Mouse (Mus musculus) adrenal gland, adult (tissue): ENCODE results near the gene Cisd3.

Experiments
- DNase-seq, 2 experiments: peaks; one replicate each; pipeline ENCODE4 v3.0.0; 2022 to 2023; ENCODE audit warnings: low spot score in 1 of 2; ENCODE audit not compliant: inconsistent age in 2 of 2

Cisd3 gene

DNA sequence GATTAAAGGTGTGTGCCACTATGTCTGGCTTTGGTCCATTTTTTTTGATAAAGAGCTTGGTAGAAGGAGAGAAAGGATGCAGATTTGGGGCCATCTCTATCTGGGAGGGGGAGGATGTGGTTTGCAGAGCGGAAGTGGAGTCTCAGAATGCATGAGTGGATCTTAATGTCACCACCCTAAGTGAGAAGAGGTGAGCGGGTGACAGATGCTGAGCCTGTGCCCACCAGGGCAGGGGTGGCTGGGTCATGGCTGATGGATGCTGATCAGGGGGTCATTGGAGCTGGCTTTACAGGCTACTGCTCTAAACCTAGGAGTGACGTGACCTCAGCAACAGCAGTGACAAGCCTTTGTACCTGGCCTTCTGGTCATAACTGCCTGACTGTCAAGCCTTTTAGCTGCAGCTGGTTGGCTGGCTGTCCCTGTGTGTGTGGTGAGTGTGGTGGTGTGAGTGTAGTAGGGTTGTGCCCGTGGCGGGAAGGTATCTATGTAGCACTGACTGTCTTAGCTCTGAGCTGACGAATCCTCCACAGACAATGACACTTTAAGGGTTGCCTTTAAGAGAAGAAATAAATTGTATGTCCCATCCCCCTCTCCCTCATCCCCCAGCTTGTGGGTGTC is 1.5 kb upstream of the Cisd3 start:
- DNase-seq = no peak

DNA sequence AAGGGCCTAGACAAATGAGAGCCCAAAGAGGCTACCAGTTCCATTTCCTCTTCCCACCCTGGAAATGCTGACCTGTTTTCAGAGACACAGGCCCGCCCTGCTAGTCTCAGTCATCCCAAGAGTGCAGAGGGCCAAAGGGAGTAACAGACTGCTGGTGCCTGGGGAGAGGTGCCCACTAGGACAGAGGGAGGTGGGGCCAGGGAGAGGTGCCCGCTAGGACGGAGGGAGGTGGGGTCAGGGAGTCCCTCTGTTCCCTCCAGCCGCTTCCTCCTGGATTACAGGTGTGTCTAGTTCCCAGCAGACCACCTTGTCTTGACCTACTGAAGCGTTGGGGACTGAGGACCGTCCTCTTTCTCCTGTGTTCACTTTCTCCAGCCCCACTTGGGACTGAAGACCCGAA is 860 bp upstream of the Cisd3 start:
- DNase-seq = peak in 1 of 2 experiments; percentile 69

DNA sequence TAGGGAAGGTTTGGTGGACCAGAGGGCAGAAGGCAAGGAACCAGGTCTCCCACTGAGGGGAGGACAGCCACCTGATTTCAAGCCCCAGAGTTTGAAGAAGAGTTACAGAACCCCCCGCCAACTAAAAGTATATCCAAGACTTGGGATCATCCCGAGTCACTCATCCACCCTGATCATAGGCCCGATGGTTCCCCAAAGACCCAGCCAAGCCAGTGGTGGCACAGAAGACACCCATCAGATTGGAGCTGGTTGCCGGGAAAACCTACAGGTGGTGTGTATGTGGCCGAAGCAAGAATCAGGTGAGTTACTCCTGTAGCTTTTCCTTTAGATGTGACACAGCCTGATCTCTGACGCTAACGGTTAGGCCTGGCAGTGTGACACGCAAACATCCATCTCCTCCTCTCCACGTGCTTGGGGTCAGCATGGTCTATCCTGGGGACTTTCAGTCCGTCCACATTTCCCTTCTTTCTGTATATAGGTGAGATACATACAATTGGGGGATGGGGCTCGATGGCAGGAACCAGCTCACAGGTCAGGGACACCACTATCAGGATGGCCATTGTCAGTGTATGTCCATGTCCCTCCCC is 789 bp downstream of the Cisd3 start:
- peak; percentile 33 to 77 for DNase-seq

DNA sequence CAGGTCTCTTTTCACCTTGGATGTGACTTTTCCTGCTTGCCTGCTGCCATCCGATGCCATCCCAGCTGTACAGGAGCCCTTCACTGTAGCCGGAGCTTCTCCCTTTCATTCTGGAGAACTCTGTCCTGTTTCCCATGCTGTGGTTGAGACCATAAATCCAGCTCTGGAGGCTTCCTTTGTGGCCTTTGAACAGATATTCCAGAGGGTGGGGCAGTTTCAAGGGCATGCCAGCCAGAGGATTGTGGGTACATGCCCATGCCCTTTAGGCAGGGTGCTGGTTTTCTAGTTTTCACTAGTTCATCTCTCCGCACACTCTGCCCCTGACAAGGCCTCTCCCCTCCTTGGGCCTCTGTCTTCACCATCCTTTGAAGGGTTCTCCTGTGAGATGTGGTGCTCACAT is 1.4 kb downstream of the Cisd3 start:
- peak; percentile 59 to 83 for DNase-seq

DNA sequence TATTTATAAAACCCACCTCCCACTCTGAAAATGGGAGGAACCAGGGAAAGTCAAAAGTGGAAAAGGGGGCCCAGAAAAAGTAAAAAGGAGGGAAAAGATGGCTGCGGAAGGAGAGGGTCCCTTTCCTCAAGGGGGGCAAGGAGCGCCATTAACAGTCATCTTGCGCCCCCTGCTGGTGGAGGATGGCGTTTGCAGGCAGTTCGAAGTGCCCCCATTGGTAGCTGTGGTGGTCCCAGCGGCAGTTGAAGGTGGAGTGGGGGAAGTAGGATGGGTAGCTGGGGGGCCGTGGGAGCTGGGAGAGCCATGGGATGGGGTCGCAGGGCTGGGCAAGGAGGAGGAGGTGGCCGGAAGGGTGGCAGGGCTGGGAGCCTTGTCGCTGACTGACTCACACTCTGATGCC is 4.2 kb downstream of the Cisd3 start:
- DNase-seq = peak in 1 of 2 experiments; percentile 84

DNA sequence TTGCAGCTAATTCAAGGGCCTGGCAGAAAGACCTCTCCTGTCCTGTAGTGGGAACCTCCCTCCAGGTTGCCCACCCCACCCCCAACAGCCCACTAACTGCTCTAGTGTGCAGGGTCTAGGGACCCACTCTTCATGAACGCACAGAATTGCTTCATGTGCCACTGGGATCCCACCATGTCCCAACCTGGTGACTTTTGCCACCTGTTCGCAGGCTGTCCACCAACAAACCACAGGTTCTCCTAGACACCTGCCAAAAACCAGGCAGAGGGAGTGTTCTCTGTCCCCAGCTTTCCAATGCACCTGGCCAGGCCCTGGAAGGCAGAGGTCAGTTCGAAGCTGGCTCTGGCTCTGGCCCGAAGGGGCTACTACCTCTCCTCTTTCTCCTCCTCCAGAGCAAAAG is 8.8 kb downstream of the Cisd3 start:
- no peak for DNase-seq

DNA sequence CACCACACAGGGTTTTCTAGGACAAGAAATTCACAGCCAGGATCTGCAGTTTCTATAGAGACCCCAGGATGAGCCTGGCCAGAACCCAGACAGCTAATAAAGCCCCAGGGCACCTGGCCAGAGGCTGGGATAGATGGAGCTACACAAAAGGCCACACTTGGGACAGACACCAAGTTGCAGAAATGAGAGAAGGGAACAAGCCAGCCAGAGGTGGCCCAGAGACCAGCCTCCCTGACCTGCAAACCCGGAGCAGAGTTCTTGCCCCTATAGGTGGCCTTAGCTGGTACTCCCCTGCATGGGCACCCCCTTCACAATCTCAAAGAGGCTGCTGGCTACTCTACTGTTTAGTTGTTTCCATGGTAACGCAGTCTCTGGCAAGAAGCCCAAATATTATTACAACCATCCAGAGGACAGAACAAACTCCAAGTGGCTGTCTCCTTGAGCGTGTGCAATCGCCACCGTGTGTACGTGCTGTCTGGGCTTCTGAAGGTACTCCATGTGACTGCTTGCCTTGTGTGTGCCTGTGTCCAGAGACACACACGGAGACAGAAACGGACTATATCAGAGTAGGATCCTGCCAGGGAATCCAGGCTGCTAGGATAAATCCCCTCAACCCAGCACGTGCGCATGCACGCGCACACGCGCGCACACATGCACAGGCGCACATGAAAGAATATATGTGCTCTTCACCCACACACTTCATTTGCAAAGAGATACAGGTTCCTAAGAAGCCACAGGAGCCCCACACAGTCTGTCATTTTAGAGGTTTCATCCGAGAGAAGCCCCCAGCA is 9.5 kb downstream of the Cisd3 start:
- DNase-seq = peak in 1 of 2 experiments; percentile 85

DNA sequence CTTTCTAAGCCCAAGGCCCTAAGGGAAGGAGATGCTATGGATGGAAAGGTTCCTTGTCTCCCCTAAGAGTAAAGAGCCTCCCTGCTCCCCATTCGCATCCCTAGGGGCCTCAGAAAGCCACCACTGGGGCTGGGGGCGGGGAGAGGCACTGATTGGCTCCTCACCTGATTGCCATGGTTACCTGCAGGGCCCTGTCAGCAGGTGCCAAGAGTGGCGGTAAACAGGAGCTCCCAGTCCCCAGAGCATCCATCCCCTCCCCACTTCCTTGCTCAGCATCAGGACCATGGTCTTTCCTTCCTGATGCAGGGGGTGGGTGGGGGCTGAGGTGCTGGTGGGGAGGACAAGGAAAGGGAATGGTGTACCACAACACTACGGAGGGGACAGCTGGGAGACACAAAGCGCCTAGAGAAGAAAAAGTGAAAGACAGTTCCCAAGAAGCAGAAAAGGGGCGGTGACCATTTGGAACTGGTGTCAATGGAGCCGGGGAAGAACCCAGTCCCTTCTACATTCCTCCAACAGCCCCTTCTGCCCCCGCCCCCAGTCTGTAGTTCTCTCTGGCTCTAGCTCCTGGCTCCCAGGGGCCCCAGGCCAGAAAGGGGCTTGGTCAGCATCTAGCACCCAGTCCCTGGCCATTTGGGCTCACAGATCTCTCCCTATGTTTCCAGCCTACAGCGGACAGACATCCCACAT is 10.2 kb downstream of the Cisd3 start:
- DNase-seq = no peak

DNA sequence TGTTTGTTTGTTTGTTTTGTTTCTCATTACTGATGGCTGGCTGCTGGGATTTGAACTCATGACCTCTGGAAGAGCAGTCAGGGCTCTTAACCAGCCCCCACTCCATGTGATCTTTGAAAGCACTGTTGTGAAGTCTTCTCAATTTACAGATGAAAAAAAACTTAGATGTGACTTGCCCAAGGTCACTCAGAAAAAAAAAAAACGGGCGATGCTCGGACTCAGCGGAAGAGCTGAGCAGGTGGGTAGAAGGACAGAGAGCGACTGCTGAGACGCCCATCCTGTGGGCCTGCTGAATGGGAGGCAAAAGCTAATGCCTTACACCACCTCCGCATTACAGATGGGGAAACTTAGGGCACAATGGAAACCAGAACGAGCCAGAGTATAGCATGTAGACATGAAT is 11.0 kb downstream of the Cisd3 start:
- DNase-seq = no peak

DNA sequence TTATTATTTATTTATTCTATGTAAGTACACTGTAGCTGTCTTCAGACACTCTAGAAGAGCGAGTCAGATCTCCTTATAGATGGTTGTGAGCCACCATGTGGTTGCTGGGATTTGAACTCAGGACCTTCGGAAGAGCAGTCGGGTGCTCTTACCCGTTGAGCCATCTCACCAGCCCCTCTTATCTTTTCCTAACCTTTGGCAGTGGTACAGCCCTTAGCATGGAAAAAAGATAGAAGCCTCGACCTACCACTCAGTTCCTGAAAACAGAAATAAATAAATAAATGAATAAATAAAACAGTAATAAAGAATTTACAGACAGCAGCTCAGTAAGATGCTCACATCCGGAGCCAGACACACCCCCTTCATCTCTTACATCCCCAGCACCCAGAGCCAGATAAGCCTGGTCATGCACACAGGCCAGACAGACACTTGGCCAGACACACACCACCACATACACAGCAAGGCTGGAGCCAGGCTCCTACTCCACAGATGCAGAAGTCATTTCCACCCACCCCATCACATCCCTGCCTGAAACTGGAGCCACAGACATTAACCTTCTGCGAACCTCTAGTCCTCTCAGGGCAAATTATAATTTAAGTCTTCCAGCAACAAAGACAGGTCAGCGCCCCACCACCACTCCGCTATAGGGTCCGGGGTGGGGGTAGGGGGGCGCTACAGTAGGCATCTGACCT is 11.7 kb downstream of the Cisd3 start:
- no peak for DNase-seq

DNA sequence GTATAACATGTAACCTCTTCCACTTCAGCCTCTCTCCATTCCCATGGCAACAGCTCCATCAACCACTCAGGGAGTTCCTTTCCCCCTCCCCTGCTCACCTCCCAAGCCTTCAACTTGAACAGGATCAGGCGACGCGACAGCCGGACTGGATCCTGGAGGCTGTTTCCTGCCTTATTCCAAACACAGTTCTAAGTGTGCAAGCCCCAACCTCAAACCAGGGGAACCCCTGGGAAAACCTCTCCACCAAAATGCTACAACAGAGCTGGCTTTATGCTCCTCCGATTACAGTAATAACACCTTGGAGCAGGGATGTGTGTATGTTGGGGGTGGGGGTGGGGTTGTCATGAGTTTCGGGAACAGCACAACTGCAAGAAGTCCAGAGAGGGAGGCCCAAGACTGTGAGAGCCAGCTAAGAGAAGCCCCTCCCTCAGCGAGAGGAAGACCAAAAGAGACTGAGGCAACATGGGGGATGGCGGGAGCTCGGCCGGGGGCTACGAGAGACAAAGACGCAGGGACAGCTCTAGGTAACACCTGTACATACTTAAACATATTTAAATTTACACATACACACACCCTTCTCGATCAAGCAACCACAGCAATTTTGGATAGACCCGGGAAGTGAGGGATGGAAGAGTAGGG is 12.4 kb downstream of the Cisd3 start:
- no peak for DNase-seq

DNA sequence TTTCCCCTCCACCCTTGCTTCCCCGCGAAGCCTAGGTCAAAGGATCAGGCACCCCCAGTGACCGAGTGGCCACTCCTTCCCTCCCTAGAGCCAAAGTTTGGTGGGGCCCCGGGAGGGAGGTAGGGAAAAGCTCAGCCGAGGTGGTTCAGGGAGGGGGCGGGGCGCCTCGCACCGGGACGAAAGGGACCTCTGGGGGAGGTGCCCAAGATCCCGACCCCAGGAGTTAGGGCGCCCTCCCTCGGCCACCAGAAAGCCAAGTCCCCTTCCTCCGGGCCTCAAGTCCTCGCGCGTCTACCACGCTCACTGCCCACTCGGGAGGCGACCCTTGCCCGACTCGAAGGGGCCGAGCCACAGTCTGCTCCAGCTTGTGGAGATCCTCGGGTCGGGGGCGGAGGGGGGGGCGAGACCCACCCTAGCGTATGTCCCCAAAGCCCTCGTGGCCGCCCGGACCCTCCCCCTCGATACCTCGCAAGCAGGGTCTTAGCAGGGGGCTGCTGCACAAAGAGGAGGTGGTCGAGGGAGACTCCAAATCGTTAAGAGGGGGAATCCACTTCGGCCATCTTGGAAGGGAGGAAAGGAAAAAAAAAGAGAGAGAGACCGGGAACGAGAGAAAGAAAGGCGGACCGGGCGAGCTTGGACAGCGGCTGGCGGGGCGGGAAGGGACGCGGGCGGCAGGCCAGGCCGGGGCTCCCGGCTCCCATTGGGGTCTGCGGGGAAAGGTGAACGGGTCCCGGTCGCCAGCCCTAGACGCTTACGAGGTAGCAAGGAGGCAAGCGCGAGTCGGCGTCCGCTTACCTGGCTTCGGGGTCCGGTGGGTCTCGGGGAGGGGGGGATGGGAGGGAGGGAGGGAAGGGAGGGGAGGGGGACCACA is 13.3 kb downstream of the Cisd3 start:
- peak; percentile 87 to 93 for DNase-seq

DNA sequence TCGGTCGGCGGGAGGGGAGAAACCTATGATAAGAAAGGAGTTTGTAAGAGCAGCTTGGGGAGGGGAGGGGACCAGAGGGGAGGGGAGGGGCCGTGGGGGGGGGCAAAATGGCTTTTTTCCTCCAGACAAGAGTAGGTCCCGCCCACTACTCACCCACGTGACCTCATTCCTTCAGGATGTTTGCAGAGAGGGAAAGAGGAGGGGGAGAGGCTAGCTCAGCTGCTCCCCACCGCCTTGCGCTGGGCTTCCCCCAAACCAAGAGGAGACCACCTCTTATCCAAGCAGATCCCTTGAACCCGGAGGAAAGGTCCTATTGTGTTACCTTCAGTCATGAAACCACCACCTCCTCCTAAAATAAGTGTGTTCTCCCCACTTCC is 14.0 kb downstream of the Cisd3 start:
- peak in 1 of 2 experiments; percentile 87 for DNase-seq

DNA sequence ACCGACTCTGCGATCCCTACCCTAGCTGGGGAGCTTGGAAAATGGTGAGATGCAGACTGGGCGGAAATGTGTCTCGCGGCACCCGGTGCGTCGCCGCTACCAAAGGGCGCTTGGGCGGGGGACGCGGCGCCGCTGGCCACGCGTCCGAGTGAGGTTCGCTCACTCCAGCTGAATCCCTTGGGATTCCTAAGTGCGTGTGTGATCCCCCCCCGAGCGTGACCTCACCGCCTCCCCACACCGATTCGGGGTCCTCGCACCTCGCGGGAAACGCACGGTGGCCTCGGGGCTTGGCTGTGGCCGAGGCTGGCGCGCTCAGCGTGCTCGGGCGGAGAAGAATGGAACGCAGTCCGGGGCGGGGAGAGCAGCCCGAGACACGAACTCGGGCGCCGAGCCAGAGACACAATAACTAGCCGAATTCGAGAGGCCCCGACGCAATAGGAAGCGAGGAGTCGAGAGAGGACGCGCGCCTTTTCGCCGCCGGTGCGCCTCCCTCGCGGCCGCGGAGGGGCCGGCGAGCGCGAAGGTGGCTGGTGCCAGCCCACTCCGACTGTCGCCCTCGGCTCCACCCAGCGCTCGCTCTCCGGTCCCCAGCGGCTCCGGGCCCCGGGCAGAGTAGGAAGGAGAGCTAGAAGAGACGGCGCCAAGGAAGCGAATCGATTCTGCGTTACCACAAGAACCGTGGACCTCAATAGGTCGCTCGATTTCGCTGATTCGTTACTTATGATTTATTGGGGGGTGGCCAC is 14.5 kb downstream of the Cisd3 start, which contains the start of gene Pcgf2:
TSS of gene Pcgf2 (minus strand) at position 495 of the 743 bp plus-strand sequence.
- DNase-seq = peak; percentile 87 to 94

DNA sequence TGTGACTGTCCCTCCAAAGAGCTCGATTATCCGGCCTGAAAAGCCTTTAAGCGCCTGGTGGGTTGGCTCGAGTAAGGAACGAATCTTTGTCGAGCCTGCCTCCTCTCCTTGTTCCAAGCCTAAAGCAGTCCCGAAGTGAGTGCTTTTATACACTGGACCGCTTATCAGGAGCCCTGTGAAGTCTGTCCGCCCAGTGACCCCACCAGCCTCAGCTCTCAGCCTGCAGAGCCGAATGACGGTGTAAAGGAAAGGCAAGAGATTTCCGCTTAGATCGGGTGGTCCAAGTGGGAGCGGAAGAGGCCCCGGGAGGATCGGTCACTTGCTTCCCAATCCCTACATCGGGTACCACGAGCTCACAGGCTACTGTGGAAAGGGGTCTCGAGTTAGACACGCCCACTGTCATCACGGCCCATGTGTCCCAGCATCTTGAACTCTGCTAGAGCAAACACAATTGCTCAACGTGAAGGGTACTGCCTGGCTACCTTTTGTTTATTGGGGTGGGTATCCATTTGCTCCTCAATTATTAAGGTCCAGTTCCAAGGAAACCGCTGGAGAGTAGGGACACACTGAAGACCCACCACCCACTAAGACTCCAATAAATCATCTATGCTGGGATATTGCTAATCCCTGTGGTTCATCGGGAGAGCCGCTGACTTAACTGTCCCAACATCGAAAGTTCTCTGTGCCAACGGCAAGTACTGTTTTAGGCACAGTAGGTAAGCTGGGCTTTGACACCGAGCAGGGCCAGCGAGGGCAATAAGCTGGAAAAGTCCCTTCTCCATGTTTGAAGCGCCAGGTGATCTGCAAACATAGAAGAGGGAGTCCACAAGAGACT is 15.3 kb downstream of the Cisd3 start:
- peak in 1 of 2 experiments; percentile 55 for DNase-seq

DNA sequence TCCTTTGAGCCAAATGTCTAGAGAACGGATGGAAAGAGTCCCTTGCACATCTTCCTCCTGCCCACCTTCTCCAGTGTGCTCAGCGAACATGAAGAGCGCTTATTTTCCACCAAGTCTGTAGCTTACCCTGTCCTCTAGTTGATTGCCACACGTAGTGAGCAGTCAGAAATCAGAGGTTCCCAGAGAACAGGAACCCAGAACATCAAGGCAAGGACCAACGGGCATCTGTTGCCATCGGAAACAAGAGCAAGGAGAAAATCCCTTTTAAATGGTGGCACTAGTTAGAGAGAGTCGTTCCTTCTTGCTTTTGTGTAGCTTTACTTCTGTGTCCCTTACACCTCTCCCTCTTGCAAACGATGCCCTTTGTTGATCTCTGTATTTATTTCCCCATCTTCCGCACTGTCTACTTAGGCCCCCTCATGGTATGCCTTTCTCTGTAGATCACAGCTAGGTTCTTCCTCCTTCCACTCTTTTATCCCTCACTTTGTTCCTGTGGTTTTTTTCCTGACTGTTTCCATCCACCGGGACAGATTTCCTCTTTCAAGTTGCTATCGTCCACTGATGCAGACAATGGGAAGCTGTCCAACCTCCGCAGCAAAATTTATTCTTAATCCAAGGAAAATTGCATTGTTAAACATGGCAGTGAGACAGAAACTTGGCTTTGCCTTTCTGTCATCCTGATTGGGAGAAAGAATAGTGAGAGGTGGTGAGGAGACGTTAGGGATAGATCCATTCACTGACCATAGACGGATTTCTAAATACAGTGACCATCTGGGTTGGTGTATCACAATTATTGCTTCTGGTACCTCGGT is 16.2 kb downstream of the Cisd3 start:
- no peak for DNase-seq

DNA sequence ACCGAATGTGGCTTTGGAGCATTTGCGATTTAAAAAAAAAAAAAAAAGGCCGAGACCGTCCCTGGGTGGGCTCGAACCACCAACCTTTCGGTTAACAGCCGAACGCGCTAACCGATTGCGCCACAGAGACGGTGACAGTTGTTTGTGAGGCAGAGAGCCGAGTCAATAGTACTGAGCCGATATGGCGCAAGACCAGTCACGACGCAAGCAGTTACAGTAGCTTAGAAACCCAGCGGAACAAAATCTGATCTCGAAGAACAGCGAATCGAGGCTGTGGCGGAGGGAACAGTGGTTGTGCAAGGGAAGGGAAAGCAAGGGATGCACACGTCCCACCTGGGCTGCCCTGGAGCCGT is 16.7 kb downstream of the Cisd3 start:
- peak; percentile 91 to 98 for DNase-seq
